Mouse (Mus musculus) heart, postnatal 10 days (tissue): ENCODE results near the gene C9. TPM values are rescaled to one million over a fixed set of nuclear protein-coding genes. Genes with fewer than 3 reads are reported as not detected.

Experiments used
- DNase-seq, 2 experiments: peaks; one replicate each; pipeline ENCODE4 v3.0.0; 2021
- intact Hi-C: fragments of 180-260 bp; cut with DNase I; formaldehyde crosslinking; loops from one replicate; pipeline ENCODE4 v1.15.1; 2025
- total RNA-seq, 2 experiments: library from RNA; stranded (reverse); gene quantifications; 2 replicates each; pipeline ENCODE4 v1.2.3; 2021

C9 gene
- total RNA-seq = not detected

DNA sequence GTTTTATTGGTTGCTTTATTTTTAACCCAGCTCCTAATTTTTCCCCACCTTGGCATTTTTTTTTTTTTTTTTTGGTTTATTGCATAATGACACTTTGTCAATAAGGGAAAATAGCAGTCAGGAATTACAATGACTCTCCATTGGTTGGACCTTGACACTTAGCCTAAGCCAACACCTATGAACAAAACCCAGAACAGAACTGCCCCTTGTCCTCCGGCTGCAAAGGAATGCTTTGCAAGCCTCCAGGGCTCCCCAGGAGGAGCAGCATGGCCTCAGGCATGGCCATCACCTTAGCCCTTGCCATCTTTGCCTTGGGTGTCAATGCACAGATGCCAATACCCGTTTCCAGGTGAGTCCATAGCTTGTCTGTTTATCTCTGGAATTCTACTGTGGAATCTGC is at the start of gene C9:
TSS of gene C9 (plus strand) at position 193 of the 400 bp plus-strand sequence.
- intact Hi-C loops = no loop called here
- DNase-seq = no peak

DNA sequence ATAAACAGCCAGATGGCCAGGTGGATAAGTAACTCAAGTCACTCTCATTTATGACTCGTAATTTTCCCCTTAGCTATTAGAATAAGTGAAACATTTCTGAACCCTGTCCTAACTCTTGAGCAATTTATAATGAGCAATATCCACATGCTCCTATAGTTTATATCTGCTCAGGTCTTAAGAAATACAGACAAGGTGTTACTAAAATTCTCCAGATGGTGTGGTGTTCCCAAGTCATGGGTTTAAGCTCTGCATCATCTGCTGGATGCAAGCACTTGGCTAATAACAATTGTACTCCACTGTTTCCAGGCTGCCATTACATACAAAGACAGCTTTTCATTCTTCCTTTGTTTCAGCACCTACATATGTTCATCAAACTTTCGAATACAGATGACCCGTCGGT is 46.9 kb upstream of the C9 start:
- intact Hi-C loops = no loop called here

DNA sequence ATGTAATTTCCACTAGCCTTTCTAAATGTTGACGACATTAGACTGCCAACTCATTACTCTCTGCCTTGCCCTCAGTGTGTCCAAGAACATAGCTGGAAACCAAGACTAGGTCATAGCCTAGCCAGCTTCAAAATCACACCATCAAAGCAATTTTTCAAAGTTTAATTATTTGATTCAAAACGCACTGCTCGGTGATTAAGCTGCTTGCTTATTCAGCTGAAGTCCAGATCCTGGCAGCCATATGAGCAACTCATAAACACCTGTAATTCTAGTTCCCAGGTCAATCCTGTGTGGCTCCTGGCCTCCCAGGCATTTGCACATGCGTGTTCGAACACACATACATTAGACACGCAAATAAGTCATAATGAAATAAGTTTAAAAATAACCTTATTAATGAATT is 46.2 kb upstream of the C9 start:
- intact Hi-C loops = no loop called here
- DNase-seq = no peak

More for the DNA sequence above, 46.9 kb upstream of the C9 start:
- no peak for DNase-seq

DNA sequence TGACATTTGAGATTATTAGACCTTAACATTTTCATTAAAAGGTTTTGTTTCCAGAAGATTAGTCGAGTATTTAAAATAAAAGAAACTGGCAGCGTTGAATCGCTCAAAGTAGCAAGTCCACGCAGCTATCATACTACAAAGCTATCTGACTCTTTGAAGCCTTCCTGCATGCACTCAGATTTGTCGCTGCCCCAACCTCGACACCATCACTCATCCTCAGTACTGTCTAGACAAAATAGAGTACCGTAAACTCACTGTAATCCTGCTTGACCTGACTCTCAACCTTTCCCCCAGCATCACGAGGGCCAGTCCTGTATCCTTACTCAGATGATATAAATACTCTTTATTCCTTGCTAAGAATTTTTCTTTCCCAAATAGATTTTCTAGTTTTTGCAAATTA is 45.0 kb upstream of the C9 start:
- intact Hi-C loops = no loop called here
- DNase-seq = no peak

DNA sequence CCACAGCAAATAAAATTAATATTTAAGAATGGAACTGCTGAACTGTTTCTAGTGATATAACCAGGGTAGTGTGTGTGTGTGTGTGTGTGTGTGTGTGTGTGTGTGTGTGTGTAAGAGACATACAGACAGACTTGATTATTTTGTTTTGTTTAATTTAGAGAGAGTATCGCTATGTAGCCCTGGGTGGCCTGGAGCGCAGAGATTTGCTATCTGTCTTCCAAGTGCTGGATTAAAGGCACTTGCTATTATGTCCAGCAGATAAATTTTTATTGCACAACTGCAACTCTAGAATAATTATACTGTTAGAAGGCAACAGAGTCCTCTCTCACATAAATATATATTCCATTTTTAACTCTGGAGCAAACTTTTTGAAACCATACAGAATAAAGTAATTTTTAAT is 42.7 kb upstream of the C9 start:
- intact Hi-C loops = no loop called here

DNA sequence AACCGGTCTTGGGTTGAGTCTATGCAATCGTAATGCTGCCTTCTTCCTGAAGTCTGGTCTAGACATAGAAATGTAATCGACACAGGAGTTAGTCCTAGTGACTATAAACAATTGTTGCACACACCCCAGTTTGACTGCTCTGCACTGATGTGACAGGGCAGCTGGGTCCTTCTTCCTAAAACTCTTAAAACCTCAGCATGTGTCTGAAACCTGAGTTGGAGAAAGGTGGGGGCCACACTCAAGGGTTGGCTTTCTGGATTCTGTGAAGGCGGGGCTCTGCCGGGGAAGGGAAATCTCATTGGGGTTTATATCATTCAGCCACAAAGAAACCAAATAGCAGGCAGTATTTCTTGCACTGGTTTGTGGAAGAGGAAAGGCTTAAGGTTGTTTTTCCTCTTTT is 41.0 kb upstream of the C9 start:
- DNase-seq = no peak
- intact Hi-C loops = no loop called here

More for the DNA sequence above, 42.7 kb upstream of the C9 start:
- no peak for DNase-seq

DNA sequence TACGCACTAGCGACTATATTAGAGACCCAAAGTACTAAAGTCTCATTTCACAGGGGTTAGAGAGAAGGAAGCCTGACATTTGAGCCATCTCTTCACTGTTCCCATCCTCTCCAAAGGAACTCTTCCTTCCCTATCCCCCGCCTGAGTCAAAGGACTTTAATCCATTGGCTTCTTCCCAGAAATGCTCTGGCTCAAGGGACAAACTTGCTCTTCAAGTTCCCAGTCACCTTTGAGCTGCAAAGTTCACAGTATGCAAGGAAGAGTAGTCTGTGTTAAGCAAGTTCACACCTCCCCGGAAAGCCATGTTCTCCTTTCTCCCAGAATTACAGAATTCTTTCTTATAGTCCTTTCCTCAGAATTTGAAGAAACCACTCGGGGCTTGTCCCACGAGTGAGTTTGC is 38.4 kb upstream of the C9 start:
- intact Hi-C loops = no loop called here
- no peak for DNase-seq

DNA sequence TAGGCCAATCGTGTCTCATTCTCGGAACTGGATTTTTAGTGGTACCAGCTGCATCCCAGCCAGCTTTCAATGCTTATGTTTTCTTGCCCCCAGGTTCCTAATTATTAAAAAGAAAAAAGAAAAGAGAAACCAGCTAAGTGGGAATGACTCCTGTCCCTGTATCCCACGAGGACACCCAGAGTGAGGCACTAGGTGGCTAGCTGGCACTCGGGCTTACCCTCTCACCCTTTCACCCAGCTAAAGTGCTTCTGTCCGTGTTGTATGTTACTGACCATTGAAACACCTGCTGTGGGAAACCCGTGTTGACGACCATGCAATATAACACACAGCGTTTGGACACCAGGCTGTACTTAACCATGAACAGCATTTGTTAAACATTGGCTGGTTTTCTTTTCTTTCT is 36.1 kb upstream of the C9 start:
- no peak for DNase-seq
- intact Hi-C loops = no loop called here

DNA sequence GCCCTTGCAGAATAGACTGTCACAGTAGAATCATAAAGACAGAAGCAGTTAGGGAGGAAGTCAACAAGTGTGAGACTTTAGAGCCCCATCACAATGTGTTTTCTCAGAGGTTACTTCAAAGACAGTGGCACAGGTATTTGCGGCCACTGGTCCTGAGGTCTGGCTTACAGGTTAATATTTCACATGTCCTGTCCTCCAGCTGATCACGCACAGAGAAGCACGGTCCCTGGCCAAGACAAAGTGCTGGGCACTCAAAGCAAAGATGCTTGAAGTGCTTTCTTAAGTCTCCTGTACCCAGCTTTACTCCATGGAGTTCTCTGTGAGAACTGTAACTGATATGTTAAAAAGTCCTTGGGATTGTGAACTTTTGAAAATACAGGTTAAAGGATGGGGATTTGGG is 35.0 kb upstream of the C9 start:
- intact Hi-C loops = no loop called here
- no peak for DNase-seq

DNA sequence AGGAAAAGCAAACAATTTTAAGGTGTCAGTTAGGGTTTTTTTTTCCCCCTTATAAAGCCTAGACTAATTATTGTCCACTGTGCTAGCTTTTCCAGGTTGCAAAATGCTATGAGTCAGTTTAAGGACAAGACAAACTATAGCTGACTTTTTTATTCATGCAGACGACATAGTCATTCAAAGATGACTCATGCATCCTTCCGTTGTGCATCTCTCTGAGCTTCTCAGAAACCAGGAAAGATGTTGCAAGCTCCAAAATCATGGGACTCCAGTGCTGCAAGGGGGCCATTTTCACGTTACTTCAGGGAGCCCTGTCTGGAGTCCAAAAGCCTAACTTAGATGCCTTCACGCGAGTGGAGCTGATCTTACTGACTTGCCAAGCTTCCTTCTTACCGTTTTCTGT is 33.8 kb upstream of the C9 start:
- DNase-seq = no peak
- intact Hi-C loops = no loop called here

DNA sequence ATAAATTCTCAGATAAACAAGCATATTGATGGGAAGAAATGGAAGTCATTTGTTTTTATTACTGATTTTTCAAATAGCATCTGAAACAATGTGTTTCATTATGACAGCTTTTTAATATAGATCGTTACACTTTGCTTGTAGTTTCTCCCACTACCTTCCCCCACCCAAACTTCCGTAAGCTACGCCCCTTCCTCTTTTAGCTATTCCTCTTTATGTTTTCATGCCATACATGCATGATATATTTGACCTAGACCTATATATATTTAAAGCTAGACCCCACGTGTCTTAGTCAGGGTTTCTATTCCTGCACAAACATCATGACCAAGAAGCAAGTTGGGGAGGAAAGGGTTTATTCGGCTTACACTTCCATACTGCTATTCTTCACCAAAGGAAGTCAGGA is 29.8 kb upstream of the C9 start:
- no peak for DNase-seq
- intact Hi-C loops = no loop called here

DNA sequence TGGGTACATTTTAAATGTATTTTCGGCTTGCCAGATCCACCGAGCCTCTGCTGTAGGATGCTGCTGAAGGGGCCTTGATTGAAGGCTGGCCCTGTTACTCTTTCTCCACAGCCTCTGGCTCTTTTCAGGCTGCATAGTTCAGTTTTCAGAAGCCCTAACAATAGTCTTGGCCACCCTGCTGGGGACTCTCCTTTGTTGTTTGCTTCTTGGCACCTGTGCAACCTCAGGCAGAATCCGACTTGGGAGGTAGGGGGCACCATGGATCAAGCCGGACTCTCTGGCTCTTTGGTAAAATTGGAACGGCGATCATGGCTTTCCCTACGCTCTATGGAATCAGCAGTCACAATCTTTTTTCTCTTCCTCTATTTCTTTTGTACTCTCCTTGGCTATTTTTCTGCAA is 13.3 kb upstream of the C9 start:
- intact Hi-C loops = loop anchor here (10.0 kb wide), 1 partner anchor 143 kb away; no protein-coding TSS in a partner anchor
- no peak for DNase-seq

DNA sequence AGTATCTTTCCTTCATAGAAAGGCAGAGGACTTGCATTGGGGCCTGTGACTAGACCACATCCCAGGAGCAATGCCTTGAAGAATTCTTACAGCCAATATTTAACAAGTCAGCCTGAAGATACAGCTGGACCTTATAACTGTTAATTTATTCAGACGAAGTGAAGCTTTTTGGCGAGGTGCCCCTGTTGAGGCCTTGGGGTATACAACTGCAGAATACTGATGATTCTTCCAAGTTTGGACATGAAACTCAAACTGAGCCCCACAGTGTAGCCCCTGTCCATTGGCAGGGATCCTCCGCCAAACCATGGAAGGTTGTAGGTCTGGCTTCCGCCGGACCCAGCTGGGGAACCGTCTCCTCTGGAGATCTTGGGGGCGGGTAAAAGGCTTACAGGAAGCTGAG is 12.7 kb upstream of the C9 start:
- intact Hi-C loops = loop anchor here (10.0 kb wide), 1 partner anchor 142 kb away; no protein-coding TSS in a partner anchor
- peak; percentile 67 to 74 for DNase-seq

DNA sequence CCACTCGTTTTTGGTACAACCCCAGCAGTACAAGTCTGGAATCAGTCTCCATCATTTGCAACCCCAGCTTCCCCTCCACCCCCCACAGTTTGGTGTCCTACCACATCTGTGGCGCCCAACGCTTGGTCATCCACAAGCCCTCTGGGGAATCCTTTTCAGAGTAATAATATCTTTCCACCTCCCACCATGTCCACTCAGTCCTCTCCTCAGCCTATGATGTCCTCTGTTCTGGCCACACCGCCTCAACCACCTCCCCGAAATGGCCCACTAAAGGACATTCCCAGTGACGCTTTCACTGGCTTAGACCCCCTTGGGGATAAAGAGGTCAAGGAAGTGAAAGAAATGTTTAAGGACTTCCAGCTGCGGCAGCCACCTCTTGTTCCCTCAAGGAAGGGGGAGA is 9.8 kb upstream of the C9 start:
- DNase-seq = no peak
- intact Hi-C loops = loop anchor here (1.0 to 10.0 kb wide), 2 partner anchors 140 to 197 kb away; no protein-coding TSS in a partner anchor

DNA sequence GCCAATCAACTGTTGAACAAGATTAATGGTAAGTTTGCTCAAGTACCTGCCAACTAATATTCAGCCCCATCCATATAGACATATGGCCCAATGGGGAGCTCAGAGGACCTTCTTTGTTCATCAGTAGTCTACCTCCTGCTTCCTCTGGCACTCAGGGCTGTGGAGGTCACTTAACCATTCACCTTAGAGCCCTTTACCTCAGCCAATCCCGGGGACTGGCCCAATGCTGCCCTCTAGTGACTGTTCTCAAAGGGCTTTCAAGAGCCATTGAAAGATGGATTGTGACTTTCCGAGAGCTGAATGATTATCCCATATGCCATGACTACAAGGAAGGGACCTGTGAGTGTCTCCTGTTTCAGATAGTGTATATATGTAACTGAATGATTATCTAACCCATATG is 9.4 kb upstream of the C9 start:
- peak; percentile 57 to 72 for DNase-seq
- intact Hi-C loops = loop anchor here (1.0 to 10.0 kb wide), 2 partner anchors 139 to 197 kb away; no protein-coding TSS in a partner anchor

DNA sequence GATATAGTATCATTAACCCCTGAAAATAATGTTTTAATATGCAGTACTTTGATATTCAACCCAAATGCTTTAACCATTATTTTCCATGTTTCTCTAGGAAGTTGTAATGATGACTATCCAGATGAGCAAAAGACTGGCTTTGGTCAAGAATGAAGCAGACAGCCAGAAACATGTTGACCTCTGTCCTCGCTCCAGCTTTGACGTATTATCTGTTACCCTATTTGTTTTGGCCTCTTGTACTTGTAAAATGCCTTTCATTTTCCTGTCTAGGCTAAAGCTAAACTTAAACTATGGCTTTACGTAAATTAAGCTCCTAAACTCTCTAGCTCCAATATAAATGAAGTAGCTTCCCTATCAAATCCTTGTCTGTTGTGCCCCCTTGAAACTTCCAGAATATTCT is 6.4 kb upstream of the C9 start:
- no peak for DNase-seq
- intact Hi-C loops = loop anchor here (10.0 kb wide), 1 partner anchor 136 kb away; no protein-coding TSS in a partner anchor

DNA sequence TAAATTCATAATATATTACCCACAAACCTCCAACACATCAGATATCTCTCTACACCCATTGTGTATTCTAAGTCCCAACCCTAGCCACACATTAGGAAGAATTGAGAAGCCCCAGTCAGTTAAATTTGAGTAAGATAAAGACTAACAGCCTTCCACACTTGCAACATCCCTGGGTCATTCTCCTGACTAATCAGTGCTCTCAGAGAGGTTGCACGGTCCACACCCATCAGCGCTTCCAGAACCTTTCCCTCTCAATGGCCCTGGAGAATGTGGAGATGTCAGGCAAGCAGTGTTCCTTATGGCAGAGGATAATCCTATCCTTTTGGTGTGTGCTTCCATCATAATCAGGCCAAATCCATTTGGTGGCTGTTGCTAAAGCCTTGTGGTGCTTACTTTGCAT is 675 bp upstream of the C9 start:
- no peak for DNase-seq
- intact Hi-C loops = no loop called here

DNA sequence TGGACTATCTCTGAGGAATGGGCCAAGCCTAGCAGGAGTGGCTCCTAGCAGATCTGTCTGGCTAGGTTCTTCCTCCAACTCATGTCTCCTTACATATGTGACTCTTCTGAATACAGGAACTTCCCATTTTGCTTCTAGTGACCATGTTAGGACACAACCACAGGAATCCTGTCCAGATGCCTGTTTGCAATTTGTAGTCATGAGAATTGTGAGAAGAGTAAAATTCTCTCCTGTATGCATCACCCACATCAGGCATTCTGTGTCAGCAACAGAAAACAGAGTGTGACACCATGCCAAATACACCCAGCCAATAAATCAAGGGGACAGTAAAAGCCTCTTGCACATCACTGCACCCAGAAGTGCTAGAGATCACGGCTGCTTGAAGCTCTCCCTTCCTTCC is 1.1 kb downstream of the C9 start:
- intact Hi-C loops = no loop called here
- no peak for DNase-seq

DNA sequence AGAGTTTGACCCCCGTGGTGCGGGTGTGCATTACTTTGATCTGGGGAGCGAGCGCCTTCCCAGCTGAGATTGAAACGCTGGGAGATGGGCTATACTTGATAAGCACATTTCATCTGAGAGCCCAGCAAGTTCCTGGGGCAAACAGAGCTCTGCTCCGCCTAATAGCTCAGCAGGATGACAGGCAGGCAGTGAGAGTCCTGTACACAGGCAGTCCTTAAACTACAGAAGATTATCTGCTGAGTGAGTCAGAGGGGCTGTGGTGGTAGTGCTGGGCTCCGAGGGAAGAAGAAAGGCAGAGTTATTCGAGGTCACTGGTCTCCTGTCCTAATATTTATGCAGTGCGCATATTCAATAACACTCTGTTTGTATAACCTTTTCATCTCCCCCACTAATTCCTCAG is 3.8 kb downstream of the C9 start:
- intact Hi-C loops = no loop called here

DNA sequence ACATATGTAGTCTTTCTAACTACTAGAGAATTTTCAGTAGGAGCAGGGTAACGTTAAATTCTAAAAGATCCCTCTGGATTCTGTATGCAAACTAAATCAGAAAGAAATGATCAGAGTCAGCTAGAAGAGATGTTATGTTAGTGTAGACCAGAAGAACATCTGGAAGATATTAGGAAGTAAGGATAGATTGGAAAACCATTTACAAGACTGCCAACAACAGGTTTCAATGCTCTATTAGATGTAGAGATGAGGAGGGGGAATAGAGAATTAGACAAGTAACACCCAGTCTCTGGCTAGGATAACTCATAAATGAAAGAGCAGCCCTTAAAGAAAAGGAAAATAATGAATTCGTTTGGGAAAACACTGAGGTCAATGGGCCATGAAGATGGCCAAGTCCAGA is 9.3 kb downstream of the C9 start:
- DNase-seq = no peak
- intact Hi-C loops = no loop called here

More for the DNA sequence above, 3.8 kb downstream of the C9 start:
- DNase-seq = no peak

DNA sequence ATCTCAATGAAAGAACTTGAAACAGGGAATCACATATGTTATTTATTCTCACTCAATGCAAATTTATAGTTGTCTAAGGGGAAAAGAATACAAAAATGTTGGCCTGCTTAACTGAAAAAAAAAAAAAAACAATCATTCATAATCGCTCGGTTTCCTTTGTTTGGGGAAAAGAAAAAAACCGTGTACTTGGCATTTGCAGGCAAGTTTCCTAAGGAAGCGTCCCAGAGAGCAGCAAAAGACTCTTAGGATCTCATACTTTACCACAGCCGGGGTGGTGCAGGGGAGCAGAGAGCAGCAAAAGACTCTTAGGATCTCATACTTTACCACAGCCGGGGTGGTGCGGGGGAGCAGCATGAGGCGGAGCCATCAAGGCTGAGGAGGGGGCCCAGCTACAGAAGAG is 16.3 kb downstream of the C9 start:
- intact Hi-C loops = no loop called here
- DNase-seq = no peak

DNA sequence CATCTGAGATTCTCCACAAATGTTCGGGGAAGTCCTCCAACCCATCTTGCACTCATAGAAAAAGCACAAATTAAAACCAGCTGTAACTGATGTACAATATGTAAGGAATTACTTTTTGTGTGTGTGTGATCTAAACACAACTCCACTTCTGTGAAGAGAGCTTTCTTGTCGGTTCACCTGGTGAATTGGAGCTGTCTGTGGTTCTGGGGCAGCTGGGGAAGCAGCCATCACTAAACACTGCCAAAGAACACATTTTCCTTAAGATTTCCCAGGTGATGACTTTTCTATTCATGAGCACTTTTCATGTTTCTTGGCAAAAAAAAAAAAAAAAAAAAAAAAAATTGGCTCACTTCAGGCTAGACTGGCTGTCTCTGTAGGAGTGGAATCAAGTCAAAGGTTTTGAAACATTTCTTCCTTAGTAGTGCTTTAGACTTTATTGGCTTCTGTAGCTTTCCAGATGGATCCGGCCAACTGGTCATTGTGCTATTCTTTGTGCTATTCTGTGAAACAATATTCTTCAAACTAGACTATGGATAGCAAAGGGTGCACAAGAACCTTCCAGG is 18.3 kb downstream of the C9 start:
- no peak for DNase-seq
- intact Hi-C loops = no loop called here

DNA sequence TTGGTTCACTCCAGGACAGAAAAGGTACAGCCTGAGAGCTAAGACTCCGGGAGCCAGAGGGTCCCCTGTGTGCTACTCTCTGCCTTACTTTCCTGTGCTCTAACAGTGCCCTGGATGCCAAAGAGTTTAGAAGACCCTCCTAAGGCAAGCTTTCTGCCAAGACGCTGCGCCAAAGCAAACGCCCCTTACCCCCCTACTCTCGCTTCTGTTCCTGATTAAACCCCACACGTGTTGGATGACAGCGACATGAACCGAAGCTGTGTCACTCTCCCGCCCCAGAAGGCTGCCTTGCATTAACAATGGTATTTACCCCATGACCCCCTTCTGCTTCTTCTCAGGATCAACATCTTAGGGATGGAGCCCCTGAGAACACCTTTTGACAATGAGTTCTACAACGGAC is 21.9 kb downstream of the C9 start:
- DNase-seq = no peak
- intact Hi-C loops = no loop called here
